Mouse (Mus musculus) CH12F3 (cell line): ENCODE measurements around the gene Spred1.

Experiments
- in situ Hi-C: fragments of 300-500 bp; cut with MboI; formaldehyde crosslinking; loops from 2 replicates; pipeline ENCODE4 v1.14.3; 2020; ENCODE audit warnings: low sequenced_read_pairs

Gene Spred1

GRCm38 (mm10) chr2:117121212-117121983, at the start of gene Spred1:
Gene Spred1 (plus strand): TSS chr2:117121374.
- in situ Hi-C loops: no loop called here

DNA sequence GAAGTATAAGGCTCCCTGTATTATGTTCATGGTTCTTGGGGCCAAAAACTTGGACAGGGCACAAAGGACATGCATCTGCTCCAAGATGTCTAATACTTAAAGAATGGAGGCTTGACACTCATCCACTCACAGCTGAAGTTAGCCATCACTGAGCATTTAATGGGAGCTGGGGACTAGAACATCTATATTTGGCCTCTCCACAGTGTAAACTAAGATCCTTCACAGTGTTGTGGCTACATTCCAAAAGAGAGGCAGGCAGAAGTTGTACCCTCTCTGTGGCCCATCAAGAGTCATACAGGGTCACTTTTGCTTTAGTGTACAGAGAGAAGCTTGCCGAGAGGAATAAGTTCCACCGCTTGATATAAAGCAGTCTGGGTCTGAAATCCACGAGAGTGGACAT, 49.6 kb upstream of the Spred1 start:
- in situ Hi-C loops: no loop called here

GRCm38 (mm10) chr2:117078711-117079110, 42.5 kb upstream of the Spred1 start:
- in situ Hi-C loops: no loop called here

DNA sequence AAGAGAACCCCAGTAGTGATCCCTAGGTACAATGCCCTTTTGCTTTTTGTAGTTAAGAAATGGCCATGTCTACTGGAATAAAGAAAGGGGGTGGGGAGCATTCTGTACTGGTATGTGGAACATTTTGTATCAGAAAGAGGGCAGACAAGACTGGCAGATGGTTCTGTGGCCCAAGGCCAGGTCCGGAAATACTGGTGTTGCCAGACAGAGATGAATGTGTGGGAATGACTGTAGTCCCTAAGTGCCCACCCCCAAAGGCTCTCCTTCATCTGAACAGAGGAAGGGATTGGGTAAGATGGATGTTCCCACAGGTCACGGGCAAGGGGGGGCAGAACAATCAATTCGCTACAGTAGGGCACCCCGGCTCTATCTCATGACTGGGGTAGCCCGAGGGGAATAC, 41.6 kb upstream of the Spred1 start:
- in situ Hi-C loops: no loop called here

DNA sequence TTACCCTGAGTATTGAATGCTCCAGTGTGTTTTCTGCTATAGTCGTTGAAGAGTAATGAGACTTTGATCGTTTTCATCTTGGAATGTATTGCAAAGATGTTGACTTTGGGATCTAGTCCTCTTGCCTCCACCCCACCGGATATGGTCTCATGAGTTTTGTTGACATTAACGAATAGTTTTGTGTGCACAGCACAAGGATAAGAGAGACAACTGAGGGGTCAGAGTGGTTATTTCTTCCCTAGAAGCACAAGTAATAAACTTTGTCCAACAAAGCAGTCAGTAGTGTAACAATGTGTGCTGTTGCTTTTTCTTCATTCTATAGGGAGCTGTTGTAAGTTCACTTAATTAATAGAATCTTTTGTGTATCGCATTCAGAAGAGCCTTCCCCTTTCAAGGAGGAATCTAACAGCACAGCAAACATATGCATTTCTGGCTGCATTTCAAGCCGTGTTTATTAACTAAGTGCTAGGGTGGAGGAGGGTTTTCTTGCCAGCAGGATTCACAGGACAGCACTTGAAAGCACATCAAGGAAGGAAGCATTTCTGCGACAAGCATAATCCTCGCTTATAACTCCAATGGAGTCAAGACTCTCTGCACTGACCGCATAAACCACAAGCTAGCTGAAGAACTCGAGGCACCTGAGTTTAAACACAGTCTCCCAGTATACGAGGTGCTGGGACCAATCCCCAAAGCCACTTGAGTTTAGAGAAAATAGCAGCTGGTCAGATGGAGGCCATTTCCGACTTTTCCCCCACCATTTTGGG, 35.0 kb upstream of the Spred1 start:
- in situ Hi-C loops: no loop called here

- in situ Hi-C loops: no loop called here
Observed at GRCm38 (mm10) chr2:117086766-117087457, 34.3 kb upstream of the Spred1 start.

- in situ Hi-C loops: no loop called here
Observed at GRCm38 (mm10) chr2:117087458-117087820, 33.7 kb upstream of the Spred1 start.

DNA sequence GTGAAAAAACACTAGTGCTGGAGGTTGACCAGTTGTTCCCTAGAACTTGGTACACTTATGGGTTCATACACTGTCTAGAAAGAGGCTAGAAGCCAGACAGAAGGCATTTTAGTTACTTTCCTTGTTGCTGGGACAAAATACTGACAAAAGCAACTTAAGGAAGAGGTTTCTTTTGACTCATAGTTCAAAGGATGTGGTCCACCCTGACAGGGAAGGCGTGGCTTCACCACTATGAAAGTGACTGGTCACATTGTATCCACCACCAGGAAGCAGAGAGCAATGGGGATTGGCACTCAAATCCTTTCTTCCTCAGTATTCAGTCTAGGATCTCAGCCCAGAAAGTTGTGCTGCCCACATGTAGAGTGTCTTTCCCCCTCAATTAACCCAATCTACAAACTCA, 31.7 kb upstream of the Spred1 start:
- in situ Hi-C loops: no loop called here

DNA sequence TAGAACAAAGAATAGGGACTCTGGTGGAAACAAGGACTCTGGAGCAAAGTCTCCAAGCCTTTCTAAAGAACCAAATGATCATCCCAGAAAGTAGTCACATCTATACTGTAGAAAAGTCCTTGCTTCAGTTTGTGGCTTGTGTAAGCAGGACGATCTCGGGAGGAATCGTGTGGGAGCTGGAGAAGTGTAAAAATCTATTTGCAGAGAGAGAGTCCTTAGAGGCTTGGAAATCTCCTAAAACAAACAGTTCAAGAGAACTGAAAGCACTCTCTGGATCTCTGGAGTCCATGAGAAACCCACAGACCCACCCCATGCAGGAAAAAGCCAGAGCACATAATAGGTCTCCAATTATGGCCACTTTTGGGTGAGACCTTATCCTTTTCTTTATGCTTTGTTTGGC, 31.1 kb upstream of the Spred1 start:
- in situ Hi-C loops: no loop called here

- in situ Hi-C loops: no loop called here
Observed at GRCm38 (mm10) chr2:117092946-117093401, 28.2 kb upstream of the Spred1 start.

- in situ Hi-C loops: no loop called here
Observed at GRCm38 (mm10) chr2:117095491-117095890, 25.7 kb upstream of the Spred1 start.

- in situ Hi-C loops: no loop called here
Observed at GRCm38 (mm10) chr2:117097305-117097704, 23.9 kb upstream of the Spred1 start.

DNA sequence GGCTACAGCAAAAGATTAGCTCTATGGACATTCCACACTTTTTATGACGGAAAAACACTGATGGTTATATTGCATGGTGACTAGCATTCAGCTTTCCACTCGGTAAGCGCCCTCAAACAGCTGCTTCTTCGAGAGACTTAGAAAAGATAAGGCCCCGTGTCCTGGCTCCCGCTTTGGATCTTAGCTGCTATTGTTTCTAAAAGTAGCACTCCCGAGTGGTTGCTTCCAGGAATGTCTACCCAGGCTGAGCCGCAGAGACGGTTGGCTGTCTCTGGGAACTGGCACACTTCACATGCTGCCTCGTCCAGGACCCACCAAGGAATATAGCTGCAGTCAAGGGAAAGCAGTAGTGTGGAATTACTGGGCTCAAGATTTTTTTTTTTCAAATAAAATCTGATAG, 21.9 kb upstream of the Spred1 start:
- in situ Hi-C loops: no loop called here

DNA sequence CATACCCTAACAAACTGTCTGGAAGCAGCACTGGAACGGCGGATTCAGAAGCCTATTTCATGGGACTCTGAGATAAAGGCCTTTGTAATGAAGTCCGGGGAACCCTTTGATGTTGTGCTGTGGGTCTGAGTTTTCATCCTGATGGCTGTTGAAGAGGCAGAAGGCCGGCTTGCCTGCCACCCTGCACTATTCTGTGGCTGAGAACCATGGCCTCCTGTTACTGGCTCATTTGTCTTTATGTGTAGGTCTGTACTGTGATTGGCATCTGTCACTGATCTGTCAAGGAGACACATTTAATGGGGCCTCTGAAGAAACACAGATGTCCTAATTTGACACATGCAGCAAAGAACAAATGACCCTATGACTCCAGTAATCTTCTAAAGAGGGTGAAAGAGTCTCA, 17.7 kb upstream of the Spred1 start:
- in situ Hi-C loops: no loop called here

DNA sequence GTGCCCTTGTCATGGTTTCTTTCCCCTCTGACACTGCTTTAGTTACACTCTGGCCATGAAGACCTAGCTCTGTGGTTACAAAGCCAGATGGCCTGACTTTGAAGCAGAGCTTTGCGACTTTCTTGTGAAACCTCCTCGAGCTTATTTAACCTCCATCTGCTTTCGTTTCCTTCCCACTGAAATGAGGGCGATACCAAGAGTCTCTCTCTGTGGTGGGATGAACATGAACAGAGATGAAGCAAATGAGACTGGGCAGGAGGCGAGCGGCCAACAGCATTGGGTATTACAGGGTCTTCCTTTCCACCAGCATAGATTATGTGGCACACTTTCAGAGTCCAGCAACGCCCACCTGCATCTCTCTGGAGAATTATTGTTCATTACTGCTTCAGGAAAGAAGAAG, 15.8 kb upstream of the Spred1 start:
- in situ Hi-C loops: no loop called here

DNA sequence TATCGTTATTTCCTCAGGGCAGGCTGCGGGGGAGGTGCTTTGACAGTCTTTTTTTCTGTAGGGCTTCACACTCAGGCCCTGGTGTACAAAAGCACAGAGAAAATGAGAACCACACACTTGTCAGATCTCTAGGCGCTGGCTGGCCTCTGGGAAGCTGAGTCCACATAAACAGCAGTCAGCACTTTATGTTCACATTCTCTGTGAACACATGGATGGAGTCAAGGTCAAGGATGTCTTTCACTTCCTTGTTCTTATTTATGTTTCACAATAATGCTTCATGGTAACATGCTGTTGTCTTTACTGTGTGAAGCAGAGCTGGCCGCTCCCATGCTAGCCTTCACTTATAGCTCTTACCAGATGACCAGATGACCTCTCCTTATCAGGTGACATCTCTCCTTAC, 13.1 kb upstream of the Spred1 start:
- in situ Hi-C loops: no loop called here

DNA sequence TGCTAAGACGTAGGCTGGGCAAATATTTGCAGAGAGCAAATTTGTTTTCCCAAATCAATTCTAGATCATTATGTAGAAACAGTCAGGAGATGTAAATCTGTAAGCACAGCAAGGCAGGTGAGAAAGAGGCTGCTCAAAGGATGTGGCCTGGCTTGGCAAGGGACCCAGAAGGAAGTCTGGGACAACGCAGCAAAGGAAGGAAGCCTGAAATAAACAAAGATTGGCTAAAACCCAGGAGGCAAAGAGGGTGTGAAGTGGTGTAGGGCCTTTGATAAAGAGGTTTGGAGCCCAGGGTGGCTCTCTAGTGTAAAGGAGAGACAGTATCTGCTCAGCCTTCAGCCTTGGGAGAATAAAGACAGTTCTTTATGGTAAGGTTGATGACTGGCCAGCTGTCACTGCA, 11.9 kb upstream of the Spred1 start:
- in situ Hi-C loops: no loop called here

DNA sequence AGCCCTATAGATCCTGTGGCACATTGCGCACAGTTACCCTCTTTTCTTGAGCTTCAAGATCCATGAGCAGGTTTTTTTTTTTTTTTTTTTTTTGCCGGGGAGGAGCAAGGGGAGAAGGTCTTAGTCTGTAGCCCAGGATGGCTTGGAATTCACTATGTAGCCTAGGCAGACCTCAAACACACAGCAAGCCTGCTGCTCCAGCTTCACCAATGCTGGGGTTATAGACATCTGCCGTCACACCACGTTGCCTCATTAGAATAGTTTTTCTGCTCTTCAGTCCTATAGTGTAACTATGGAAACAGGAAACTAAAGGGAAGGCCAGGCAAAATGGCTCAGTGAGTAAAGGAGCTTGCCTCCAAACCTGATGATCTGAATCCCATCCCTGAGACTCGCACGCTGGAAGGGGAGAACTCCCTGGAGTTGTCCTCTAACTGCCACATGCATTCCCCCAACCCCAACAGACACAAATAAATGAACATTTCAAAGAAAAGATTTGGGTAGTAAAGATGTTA, 10.8 kb upstream of the Spred1 start:
- in situ Hi-C loops: no loop called here

GRCm38 (mm10) chr2:117113262-117113661, 7.9 kb upstream of the Spred1 start:
- in situ Hi-C loops: no loop called here

DNA sequence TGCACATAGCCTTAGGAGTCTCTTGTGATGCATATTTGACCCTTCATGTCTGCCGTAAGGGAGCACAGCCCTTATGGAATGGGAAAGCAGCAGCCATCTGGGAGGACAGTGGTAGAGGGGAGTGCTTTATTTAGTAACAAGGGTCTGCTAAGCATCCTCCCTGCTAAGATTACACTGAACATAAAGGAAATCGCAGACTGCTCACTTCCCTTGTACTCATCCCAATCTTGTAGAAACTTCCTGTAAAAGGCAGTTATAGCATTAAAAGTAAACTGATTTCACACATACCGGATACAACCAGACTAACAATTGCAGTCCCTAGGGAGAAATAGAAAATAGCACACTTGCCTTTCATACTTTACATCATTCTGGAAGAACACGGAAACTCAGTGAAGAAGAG, 7.4 kb upstream of the Spred1 start:
- in situ Hi-C loops: no loop called here

DNA sequence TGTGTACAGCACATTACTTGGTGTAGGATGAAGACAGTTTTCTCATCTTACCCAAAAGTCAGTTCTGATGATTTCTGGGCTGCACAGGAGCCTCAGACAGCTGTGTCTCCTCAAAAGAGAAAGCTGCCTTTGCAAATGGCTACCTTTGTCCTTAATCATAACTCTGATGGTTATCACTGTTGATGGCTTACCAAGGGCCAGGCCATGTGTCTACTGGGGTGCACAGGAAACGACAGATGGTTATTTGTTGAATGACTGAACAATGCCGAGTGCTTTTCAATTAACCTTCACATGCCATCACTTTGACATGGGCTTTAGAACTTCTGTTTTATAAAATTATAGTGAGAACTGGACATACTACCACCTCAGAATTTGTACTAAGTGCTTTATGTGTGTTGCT, 2.7 kb upstream of the Spred1 start:
- in situ Hi-C loops: no loop called here
